Mouse (Mus musculus): ENCODE data around the gene Wdfy1.

Gene Wdfy1

DNA sequence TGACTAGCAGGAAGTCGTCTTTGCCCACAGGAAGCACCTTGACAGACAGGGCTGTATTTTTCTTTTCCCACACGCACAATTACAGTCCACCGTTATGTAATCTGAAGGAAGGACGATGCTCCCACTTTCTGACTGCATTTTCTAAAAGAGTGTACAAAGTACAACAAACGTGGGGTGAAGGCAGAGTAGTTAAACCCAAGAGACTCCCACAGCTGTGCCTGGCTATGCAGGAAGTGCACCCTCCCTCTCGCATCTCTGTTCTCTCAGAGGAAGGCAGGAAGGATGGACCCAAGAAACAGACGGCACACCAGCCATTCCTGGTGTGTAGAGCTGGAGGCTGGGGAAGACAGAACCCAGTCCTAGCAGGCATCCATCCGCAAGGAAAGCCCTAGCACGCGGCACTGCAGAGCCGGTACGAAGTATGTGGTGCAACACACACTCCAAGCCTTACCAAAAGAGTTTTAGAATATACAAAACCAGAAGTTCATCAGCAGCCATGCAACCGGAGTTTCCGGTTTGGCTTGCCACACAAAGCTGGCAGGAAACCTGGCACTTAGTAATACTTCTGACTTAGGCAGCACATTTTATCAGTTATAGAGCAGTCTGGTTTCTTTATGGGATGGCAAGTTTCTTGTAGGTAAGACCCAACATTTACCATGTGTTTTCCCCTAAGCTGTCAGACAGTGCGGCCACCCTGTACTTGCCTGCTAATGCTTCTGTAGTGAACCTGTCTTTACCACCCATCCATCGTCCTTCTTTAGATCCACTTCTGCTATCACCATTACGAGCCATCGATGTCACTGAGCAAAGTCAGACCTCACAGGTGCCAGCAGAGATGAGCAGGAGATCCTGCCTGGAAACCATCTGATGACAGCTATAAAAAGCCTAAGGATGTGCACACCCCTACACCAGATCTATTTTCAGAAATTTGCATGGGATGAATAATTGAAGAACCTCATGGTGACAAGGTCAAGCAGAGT lies 64.5 kb downstream of the Wdfy1 start:
- peak in 1 of 2 experiments; percentile 20 for DNase-seq (ENCODE audit: low spot score in 2 of 2)

DNA sequence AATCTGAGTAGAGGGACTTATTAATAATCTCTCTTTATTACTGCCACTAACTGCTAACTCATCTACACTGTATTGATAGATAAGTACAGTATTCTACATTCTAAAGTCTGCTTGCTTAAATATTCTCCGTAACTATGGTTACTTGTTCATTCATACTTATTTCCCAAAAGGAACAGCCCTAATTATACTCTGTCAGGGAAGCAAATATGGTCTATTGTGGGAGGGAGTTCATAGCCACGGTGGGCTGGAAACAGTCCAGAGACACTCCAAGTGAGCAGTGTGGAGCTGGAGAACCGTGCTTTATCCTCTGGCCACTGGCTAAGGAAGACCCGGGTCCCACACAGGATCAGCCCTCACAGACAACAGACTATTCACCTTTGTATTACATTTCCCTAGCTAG lies 65.3 kb downstream of the Wdfy1 start:
- DNase-seq (ENCODE audit: low spot score in 2 of 2), result no peak

DNA sequence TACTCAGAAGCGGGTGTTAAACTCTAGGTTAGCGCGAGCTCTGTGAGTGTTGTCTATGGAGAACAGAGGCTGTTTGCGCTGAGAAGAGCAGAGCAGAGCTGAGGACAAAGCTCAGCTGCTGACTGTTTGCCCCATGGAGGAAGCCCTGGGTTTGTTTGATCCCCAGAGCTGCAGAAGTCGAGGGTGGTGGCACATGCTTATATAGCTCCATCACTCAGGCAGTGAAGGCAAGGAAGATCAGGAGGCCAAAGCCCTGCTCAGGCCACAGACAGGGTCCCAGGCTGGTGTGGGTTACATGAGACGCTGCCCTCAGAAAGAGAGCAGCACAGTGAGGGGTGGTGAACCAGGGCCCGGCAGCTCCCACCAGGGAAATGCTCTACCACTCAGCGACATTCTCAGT lies 65.7 kb downstream of the Wdfy1 start:
- no peak for DNase-seq (ENCODE audit: low spot score in 2 of 2)

DNA sequence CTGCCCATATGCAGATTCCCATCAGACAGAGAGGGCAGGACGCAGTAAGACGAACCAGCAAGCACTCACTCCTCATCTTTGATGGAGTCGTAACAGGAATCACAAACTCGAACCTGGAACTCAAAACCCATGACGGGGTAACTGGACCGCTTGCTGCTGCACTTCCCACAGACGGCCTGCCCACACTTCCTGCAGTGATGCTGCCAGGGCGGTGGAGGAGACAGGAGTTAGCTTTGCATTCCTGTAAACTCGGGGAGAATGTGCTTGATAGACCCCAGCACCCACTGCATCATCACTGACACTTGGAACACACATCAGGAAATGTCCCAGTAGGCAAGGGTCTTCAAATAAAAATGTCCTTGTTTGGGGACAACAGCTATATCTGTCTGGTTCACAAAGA lies 68.6 kb downstream of the Wdfy1 start:
- no peak for DNase-seq (ENCODE audit: low spot score in 2 of 2)

DNA sequence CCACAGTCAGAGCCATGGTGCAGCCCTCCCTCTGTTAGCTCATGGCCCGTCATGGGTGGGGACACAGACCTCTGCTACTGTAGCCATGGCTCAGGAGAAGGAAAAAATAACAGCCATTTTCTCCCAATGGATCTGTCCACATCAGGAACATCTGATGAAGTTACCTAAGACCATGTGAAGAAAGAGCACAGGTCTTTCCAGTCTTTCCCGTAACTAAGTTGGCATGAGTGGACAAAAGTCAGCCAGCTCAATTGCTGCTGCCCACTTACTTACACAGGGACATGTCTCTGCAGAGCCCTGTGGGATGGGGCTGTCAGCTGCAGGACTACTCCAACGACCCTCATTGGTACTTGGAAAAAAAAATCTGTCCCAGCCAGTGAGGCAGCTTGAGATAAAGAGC lies 69.2 kb downstream of the Wdfy1 start:
- DNase-seq (ENCODE audit: low spot score in 2 of 2), result no peak

DNA sequence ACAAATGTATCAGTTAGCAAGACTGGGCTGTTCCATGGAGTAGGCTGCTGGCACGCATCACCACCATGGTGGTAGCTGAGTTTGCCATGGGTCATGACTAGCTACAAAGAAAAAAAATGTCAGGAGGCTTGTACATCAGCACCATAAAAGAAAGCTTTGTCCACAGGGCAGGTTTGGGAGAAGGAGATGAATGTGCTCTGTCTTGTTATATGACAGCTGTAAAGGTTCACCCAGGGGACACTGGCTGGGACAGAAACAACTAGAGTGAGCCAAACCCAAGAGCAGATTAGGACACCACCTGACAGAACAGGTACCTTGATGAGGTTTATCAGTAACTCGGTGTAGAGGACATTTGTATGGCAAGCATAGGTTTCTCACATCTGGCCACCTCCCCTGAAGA lies 71.3 kb downstream of the Wdfy1 start:
- no peak for DNase-seq (ENCODE audit: low spot score in 2 of 2)

DNA sequence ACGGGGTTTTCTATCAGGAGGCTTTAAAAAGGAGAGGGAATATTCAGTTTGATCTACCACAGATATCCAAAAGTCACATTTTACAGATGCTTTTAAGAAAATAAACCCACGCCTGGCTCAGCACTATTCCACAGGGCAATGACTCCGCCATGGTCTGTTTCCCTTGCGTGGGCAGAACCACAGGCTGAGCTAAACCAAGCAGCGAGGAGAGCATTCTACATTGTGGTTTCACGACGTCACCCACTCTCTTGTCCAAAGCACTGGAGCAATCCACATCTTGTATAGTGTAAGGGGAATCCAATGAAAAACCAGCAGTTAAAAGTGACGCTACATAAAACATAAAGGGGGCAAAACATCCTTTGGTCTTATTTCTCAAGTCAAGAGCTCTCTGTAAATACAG lies 72.4 kb downstream of the Wdfy1 start:
- no peak for DNase-seq (ENCODE audit: low spot score in 2 of 2)

DNA sequence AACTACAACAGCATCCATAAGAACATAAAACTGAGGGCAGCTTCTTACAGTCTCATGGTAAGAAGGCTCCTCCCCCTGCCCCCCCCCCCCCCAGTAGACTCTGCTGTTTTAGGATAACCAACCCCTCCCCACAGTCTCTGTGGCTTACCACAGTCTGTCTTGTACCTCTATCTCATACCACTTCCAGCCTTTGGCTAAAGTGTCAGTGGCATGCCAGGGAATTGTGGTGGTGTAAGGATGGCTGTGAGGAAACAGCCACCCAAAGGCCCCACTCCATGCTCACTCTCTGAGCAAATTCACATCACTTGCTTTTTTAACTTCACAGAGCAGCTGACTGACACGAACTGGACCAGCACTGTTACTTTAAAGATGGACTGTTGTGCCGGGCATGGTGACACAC lies 77.4 kb downstream of the Wdfy1 start:
- DNase-seq (ENCODE audit: low spot score in 2 of 2), result no peak

DNA sequence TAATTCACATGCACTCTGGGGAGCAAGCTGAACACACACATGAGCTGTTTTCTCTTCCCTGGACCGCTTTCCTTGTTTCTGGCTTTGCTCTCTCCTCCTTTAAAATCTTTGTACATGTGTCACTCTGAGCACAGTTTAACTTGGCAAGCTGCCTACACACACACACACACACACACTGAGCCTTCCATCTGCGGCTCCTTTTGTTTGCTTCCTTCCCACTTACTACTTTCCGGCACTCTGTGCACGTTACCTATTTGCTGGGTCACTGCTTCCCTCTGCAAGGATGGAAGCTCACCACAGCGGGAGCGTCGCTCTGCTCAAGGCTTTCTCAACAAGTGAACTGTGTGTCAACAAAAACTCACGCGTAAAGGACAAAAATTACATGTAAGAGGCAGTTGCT lies 78.6 kb downstream of the Wdfy1 start:
- peak; percentile 16 to 26 for DNase-seq (ENCODE audit: low spot score in 2 of 2)

DNA sequence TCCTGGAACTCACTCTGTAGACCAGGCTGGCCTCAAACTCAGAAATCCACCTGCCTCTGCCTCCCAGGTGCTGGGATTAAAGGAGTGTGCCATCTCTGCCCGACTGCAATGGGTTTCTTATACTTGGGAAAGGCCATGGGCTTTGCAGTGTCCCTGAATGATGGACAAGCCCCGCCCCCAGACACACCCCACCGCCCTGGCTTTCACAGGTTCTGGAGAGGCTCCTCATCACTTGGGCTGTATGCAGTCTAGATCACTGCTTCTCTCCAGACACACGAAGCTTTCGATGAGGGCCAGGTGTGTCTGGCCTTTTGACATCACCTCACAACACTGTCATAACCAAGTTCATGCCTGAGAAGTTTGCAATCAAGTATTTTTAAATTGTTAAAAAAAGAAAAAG lies 79.0 kb downstream of the Wdfy1 start:
- DNase-seq (ENCODE audit: low spot score in 2 of 2), result no peak

DNA sequence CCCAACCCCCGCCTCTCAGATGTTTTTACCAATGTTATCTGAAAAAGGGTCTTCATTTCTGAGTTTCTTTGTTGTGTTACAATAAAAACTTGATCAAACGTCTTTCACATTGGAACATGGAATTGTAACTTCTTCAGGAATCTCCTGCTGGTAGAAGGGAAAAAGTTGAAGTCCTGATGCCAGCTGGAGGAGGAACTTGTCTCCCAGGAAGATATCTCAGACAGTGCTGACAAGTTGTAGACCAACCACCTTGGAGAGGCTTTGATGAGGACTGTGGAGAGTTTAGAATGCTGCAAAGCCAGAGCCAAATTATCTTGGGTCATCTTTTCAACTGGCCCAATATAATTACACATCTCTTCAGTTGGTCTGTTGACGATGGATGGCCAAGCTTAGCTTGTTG lies 83.5 kb downstream of the Wdfy1 start:
- DNase-seq (ENCODE audit: low spot score in 2 of 2), result no peak

DNA sequence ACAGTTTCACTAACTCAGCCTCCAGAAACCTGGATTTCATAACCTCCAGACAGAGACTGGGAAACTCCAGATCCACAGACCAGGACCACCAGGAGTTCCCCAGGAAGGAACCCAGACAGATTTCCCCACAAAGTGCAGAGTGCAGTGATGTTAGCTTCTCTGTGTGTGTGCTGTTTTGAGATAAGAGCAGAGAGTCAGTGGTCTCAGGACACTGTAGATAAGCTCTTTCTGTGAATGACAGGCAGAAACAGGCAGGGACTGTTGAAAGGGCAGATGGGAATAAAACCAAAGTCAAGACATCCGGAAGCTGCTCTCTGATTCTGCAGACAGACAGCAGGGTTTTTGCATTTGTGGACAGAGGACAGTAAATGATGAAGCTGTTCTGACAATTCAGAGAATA lies 88.7 kb downstream of the Wdfy1 start:
- DNase-seq (ENCODE audit: low spot score in 2 of 2), result no peak

DNA sequence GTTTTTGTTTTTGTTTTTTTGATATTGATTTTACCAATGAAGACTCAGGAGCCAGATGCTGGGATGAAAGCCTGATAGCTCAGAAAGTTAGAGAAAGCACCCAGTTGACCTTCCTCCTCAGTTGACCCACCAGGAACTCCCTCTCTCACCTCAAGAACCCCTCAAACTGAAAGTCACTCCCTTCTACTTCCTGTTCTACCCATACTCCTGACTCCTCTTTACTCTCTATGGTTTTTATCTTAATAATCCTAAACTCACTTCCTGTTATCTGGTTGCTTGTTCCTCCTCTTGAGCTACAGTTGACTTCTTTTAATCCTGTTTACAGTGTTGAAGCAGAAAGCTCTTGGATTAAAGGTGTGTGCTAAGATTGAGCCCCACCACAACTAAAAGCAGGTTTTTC lies 91.9 kb downstream of the Wdfy1 start:
- no peak for DNase-seq (ENCODE audit: low spot score in 2 of 2)

DNA sequence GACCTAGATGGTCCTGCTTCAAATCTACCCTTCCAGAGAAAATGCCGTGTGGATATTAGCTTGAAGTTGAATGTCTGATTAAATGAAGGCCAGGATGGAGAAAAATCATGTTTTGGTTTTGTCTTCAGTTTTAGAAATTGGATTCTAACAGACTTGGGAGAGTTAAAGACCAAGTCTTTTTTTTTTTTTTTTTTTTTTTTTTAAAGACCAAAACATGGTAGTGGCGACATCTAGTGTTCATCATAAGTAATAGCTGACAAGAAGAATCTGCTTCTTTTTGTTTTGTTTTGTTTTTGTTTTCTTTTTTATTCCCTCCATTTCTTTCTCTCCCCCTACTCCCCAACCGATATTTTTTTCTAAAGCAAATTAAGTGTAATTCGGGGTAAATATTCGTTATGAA lies 93.0 kb downstream of the Wdfy1 start:
- DNase-seq (ENCODE audit: low spot score in 2 of 2), result no peak

DNA sequence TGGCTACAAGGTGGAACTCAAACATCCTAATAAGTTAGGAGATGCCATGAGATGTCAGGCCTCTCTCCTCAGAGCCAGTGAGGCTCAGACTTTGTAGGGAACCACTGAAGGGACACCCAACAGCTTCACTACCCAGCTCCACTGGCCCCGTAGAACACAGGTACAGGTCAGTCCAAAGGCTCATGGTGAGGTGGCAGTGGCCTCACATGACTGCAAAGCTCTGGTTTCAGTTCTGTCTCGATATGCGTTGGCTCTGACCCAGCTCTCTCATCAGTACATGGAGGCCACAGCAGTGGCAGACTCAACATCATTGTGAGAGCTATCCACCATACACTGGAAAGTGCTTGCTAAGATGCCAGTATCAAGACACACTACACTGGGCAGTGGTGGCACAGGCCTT lies 95.2 kb downstream of the Wdfy1 start:
- DNase-seq (ENCODE audit: low spot score in 2 of 2), result no peak

DNA sequence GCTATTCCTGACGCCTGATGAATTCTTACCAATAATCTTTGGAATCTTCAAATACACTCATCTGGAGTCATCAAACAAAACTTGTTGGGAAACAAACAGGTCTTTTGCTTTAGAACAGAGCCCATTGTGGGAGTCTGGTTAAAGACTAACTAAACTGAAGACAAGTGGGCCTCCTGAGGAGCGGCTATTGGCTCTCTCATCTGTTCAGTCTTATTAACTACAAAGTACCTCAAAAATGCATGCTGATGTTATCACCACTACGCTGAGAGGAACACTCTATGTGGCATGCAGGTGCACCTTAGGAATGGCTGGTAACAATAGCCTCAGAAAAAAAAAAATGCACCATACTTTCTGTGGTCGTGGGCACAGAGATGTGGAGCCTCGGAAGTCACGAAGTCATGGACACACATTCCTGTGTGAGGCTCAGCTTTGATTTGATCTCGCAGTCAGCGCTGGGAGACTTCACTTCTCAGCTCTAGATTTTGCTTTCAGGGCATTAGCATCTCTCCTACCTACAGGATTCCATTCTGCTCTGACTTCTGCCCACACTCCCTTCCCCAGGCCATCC lies 97.7 kb downstream of the Wdfy1 start:
- DNase-seq (ENCODE audit: low spot score in 2 of 2), result no peak

DNA sequence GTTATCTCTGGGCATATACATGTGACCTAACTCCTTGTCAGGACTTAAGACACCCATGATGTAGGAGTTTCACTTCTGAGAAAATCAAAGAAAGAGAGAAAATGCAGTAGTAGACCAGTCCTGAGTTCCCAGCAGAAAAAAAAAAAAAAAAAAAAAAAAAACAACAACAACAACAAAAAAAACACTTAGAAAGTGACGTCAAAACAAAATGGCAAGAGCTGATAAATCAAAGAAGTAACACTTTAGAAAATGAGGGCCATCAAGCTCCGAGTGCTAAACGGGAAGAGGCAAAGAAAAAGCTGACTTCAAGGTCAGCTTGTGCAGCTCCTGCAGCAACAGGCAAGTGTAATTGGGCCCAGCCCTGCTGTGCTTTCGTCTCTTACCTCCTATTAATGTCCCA lies 100.2 kb downstream of the Wdfy1 start:
- DNase-seq (ENCODE audit: low spot score in 2 of 2), result no peak

DNA sequence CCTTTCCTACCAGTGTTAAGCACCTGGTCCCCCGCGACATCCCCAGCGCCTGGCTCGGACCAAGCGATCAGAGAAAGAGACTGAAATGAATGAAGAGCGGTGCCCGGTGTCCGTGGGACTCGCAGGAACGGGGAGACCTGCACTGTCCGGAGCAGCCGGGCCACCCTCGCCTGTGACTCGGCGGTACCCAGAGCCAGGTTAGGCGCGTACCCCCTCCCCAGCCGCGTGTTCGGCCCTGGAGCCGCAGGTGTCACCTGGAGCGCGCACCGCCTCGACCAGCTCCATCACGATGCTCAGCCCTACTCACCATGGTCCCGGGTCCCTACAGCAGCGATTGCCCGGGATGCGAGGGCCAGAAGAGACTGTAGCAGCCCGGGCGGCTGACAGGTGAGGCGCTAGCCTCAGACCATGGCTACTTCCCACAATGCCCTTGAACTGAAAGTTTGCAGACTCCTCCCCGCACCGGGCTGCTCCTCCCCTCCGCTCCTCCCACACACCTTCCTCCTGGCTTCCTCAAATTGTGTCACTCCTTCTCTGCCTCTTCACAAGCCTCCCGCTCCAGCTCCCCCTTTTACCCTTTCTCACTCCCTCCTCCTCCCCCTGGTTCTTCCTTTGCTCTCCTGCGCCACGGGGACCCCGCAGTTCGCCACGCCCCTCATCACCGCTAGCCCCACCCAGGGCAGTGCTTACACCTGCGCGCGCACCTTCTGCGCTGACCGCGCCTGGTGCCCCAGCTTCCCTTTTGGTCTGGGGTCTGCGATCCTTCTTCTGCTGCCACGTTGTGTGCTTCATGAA lies 104.2 kb downstream of the Wdfy1 start, which contains the start of gene Ap1s3:
Gene Ap1s3, minus strand, starts transcription at position 430 of the 795 bp plus-strand sequence.
- peak; percentile 57 to 66 for DNase-seq (ENCODE audit: low spot score in 2 of 2)

DNA sequence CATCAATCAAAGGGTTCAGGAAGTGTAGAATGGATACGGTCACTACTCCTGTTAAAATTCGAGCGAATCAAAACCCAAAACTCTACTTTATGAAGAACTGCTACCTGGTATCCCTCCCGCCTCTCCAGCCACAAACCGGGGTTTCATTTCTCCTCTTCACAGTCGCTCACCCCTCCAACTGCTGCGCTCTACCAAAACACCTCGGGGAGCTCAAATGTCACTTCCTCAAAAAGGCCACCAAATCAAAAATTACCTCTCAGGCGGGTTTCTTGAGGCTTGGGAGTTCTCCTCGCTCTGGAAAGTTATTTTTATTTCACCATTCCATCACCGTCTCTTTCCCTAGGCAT lies 104.8 kb downstream of the Wdfy1 start:
- DNase-seq (ENCODE audit: low spot score in 2 of 2), result no peak

DNA sequence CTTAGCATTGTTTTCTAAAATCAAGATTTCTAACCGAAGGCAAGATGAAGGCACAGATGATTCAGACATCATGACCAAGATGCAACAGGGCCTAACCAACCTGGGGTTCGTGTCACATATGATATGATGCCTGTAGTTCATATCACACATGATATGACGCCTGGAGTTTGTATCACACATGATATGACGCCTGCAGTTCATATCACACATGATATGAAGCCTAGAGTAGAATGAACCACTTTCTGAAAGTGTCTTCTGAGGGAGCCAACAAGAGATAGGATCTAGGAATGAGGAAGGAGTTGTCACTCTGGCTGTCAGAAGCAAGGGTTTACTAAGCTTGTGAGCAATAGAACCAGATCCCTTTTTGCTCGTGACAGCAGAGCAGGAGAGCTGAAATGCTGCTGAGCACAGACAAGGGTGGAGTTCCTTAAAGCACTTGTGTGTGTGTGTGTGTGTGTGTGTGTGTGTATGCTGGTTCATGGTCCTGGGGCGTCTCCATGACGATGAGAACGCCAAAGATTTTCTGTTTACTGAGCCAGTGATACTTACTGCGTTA lies 106.4 kb downstream of the Wdfy1 start:
- DNase-seq (ENCODE audit: low spot score in 2 of 2), result no peak

DNA sequence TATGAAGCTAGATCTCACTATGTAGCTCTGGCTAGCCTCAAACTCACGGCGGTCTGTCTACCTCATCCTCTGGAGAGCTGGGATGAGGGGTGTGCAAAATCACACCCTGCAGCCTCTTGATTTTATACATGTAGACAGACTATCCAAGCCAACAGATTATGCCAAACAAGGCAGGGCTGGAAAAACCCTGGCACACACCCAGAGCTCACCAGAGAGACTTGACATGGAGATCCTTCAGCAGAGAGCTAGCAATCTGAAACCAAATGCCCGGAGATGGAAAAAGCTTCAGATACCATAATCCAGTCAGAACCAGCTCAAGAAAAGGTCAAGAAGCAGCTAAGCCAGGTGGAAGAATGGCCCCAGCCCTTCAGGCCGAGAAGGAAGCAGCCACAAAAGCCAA lies 111.0 kb downstream of the Wdfy1 start:
- DNase-seq (ENCODE audit: low spot score in 2 of 2), result no peak

DNA sequence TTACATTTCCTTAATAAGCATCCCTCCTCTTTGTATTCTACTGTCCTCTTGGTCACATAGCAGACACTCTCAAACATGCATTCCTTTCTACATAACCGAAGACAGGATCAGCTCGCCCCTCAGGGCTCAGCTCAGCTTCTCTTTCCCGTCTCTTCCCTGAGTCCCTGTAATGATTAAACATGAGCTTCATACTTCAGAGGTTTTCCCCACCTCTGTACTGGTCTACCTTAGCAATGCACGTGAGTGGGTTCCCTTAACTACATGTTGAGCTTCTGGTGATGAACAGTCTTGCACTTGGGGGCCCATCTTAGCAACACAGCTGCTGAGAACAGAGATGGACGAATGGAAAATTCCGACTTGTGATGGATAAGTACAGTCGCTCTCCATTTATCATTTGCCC lies 116.3 kb downstream of the Wdfy1 start:
- DNase-seq (ENCODE audit: low spot score in 2 of 2), result no peak
